Mouse (Mus musculus) midbrain, embryonic 10.5 days (tissue): ENCODE results near the gene Uprt. TPM values are rescaled to one million over a fixed set of nuclear protein-coding genes. Genes with fewer than 3 reads are reported as not detected.
A peak's percentile ranks its signal among the peaks of the same experiment; 100 is the strongest.

Experiments
- DNase-seq: peaks from one replicate; pipeline ENCODE4 v3.0.0-alpha.2; 2017; ENCODE audit warnings: low spot score
- H3K27ac ChIP-seq: fragments of 300-500 bp; sonication (generic); replicated peaks from 2 replicates; pipeline ENCODE4 v1.5.1; 2016; ENCODE audit warnings: mild to moderate bottlenecking
- H3K27me3 ChIP-seq: fragments of 300-500 bp; sonication (generic); 2 replicates; pipeline ENCODE4 v1.6.1; 2016; ENCODE audit warnings: low read depth, mild to moderate bottlenecking; ENCODE audit not compliant: poor library complexity, severe bottlenecking
- H3K36me3 ChIP-seq: fragments of 300-500 bp; sonication (generic); 2 replicates; pipeline ENCODE4 v1.6.1; 2016; ENCODE audit warnings: mild to moderate bottlenecking, moderate library complexity
- H3K4me1 ChIP-seq: fragments of 300-500 bp; sonication (generic); 2 replicates; pipeline ENCODE4 v1.6.1; 2016
- H3K4me3 ChIP-seq: fragments of 300-500 bp; sonication (generic); 2 replicates; pipeline ENCODE4 v1.5.1; 2016; ENCODE audit warnings: mild to moderate bottlenecking, moderate library complexity
- H3K9me3 ChIP-seq: fragments of 300-500 bp; sonication (generic); replicated peaks from 2 replicates; pipeline ENCODE4 v1.6.1; 2016; ENCODE audit warnings: mild to moderate bottlenecking
- whole genome bisulfite sequencing: fragments of 180-500 bp; shearing (Covaris S2); methylation state at CpG from one replicate; pipeline ENCODE4 v1.1.7; 2016; 5-methylcytosine and 5-hydroxymethylcytosine counted together
- polyA plus RNA-seq: library from polyadenylated mRNA; unstranded; fragments of >200 nt; fragmentation: Nextera tagmentation; extraction: Ambion mirVana; gene quantifications from 2 replicates; pipeline ENCODE4 v1.2.1, GENCODE M21; 2016

Gene Uprt
- polyA plus RNA-seq, result 0.68 and 1.1 TPM in 2 replicates

GRCm38 (mm10) chrX:104482572-104483443 is at the start of gene Uprt:
Gene Uprt (plus strand): TSS chrX:104482818.
- H3K27ac ChIP-seq, result peak within 1 kb of the TSS; percentile 78
- H3K4me3 ChIP-seq, result peak within 1 kb of the TSS; percentile 58
- H3K9me3 ChIP-seq, result no peaks in the 10 kb centered on the region
- 21% methylated on average over 34 of the region's 34 CpGs for WGBS
- H3K4me1 ChIP-seq, result no peaks in the 10 kb centered on the region
- peaks cover 94% of the 10 kb centered on the region for H3K27me3 ChIP-seq
- no peaks in the 10 kb centered on the region for H3K36me3 ChIP-seq
- peak; percentile 64 for DNase-seq

GRCm38 (mm10) chrX:104433456-104433855 is 49.2 kb upstream of the Uprt start:
- no peaks in the 10 kb centered on the region for H3K4me1 ChIP-seq
- WGBS, result 65% methylated on average over 1 of the region's 1 CpGs
- no peak overlapping the region for H3K27ac ChIP-seq
- H3K4me3 ChIP-seq, result no peak overlapping the region
- H3K9me3 ChIP-seq, result no peaks in the 10 kb centered on the region
- no peak for DNase-seq
- peaks cover 87% of the 10 kb centered on the region for H3K27me3 ChIP-seq
- no peaks in the 10 kb centered on the region for H3K36me3 ChIP-seq

GRCm38 (mm10) chrX:104452433-104452832 is 30.2 kb upstream of the Uprt start:
- Histone ChIP-seq H3K36me3 (no peaks in the 10 kb centered on the region), H3K27ac (no peak overlapping the region), H3K4me3 (no peak overlapping the region), H3K9me3 (no peaks in the 10 kb centered on the region), H3K4me1 (no peaks in the 10 kb centered on the region), H3K27me3 (peaks cover 92% of the 10 kb centered on the region)
- WGBS, result 83% methylated on average over 1 of the region's 1 CpGs
- no peak for DNase-seq

GRCm38 (mm10) chrX:104461755-104462154 is 20.9 kb upstream of the Uprt start:
- Histone ChIP-seq H3K4me3 (no peak overlapping the region), H3K9me3 (no peaks in the 10 kb centered on the region), H3K27ac (no peak overlapping the region), H3K36me3 (no peaks in the 10 kb centered on the region), H3K4me1 (no peaks in the 10 kb centered on the region), H3K27me3 (peaks cover 42% of the 10 kb centered on the region)
- DNase-seq, result no peak
- WGBS, result 43% methylated on average over 2 of the region's 2 CpGs

- Histone ChIP-seq H3K36me3 (no peaks in the 10 kb centered on the region), H3K4me1 (no peaks in the 10 kb centered on the region), H3K9me3 (no peaks in the 10 kb centered on the region), H3K27ac (no peak overlapping the region), H3K27me3 (peaks cover 34% of the 10 kb centered on the region), H3K4me3 (no peak overlapping the region)
- no peak for DNase-seq
- WGBS, result 87% methylated on average over 6 of the region's 6 CpGs
These were observed 18.2 kb upstream of the Uprt start for GRCm38 (mm10) chrX:104464376-104464775.

GRCm38 (mm10) chrX:104478041-104478440 is 4.6 kb upstream of the Uprt start:
- Histone ChIP-seq H3K9me3 (no peaks in the 10 kb centered on the region), H3K27me3 (peaks cover 94% of the 10 kb centered on the region), H3K36me3 (no peaks in the 10 kb centered on the region), H3K4me1 (peaks cover 7% of the 10 kb centered on the region), H3K27ac (no peak overlapping the region), H3K4me3 (no peak overlapping the region)
- 25% methylated on average over 2 of the region's 2 CpGs for WGBS
- DNase-seq, result no peak

GRCm38 (mm10) chrX:104483444-104483808 is 808 bp downstream of the Uprt start:
- Histone ChIP-seq H3K27me3 (peaks cover 94% of the 10 kb centered on the region), H3K9me3 (no peaks in the 10 kb centered on the region), H3K27ac (peak overlapping the region; percentile 78), H3K4me1 (no peaks in the 10 kb centered on the region), H3K36me3 (no peaks in the 10 kb centered on the region), H3K4me3 (peak overlapping the region; percentile 58)
- DNase-seq, result no peak
- 27% methylated on average over 6 of the region's 6 CpGs for WGBS

GRCm38 (mm10) chrX:104485596-104485995 is 3.0 kb downstream of the Uprt start:
- 79% methylated on average over 2 of the region's 2 CpGs for WGBS

GRCm38 (mm10) chrX:104488036-104488435 is 5.4 kb downstream of the Uprt start:
- H3K4me3 ChIP-seq, result no peak overlapping the region
- no peak for DNase-seq
- H3K9me3 ChIP-seq, result no peaks in the 10 kb centered on the region
- no peaks in the 10 kb centered on the region for H3K36me3 ChIP-seq
- no peak overlapping the region for H3K27ac ChIP-seq
- WGBS, result 78% methylated on average over 3 of the region's 3 CpGs
- H3K4me1 ChIP-seq, result no peaks in the 10 kb centered on the region
- peaks cover 97% of the 10 kb centered on the region for H3K27me3 ChIP-seq

More at GRCm38 (mm10) chrX:104485596-104485995, 3.0 kb downstream of the Uprt start:
- DNase-seq, result no peak
- no peak overlapping the region for H3K27ac ChIP-seq
- H3K9me3 ChIP-seq, result no peaks in the 10 kb centered on the region
- no peaks in the 10 kb centered on the region for H3K36me3 ChIP-seq
- H3K4me3 ChIP-seq, result no peak overlapping the region
- no peaks in the 10 kb centered on the region for H3K4me1 ChIP-seq
- H3K27me3 ChIP-seq, result peaks cover 97% of the 10 kb centered on the region

- H3K9me3 ChIP-seq, result no peaks in the 10 kb centered on the region
These were observed 6.4 kb downstream of the Uprt start for GRCm38 (mm10) chrX:104488870-104489467.

GRCm38 (mm10) chrX:104489626-104490355 is 7.2 kb downstream of the Uprt start:
- H3K9me3 ChIP-seq, result no peaks in the 10 kb centered on the region
- 58% methylated on average over 4 of the region's 4 CpGs for WGBS
- H3K4me3 ChIP-seq, result no peak overlapping the region
- H3K36me3 ChIP-seq, result no peaks in the 10 kb centered on the region
- peaks cover 97% of the 10 kb centered on the region for H3K27me3 ChIP-seq
- no peak overlapping the region for H3K27ac ChIP-seq
- no peak for DNase-seq
- no peaks in the 10 kb centered on the region for H3K4me1 ChIP-seq

More at GRCm38 (mm10) chrX:104488870-104489467, 6.4 kb downstream of the Uprt start:
- no peaks in the 10 kb centered on the region for H3K36me3 ChIP-seq
- H3K4me3 ChIP-seq, result no peak overlapping the region
- H3K27ac ChIP-seq, result no peak overlapping the region
- 85% methylated on average over 4 of the region's 4 CpGs for WGBS
- no peaks in the 10 kb centered on the region for H3K4me1 ChIP-seq
- peaks cover 97% of the 10 kb centered on the region for H3K27me3 ChIP-seq
- DNase-seq, result no peak

GRCm38 (mm10) chrX:104501765-104502164 is 19.1 kb downstream of the Uprt start:
- H3K36me3 ChIP-seq, result no peaks in the 10 kb centered on the region
- WGBS, result 85% methylated on average over 5 of the region's 5 CpGs
- no peak for DNase-seq
- no peak overlapping the region for H3K27ac ChIP-seq
- no peak overlapping the region for H3K4me3 ChIP-seq
- no peaks in the 10 kb centered on the region for H3K4me1 ChIP-seq
- H3K27me3 ChIP-seq, result peaks cover 98% of the 10 kb centered on the region
- H3K9me3 ChIP-seq, result no peaks in the 10 kb centered on the region
